Mouse (Mus musculus) lung, adult 2 months (tissue): ENCODE data around the gene Msi2. TPM values are rescaled to one million over a fixed set of nuclear protein-coding genes. Genes with fewer than 3 reads are reported as not detected.
A peak's percentile ranks its signal among the peaks of the same experiment; 100 is the strongest.

ENCODE experiments used
- DNase-seq: peaks from one replicate; pipeline ENCODE4 v3.0.0; 2022
- H3K4me1 ChIP-seq: fragments of 200-500 bp; 2 replicates; pipeline ENCODE4 v1.6.1; 2011; ENCODE audit warnings: low read length; ENCODE audit not compliant: control insufficient read depth, insufficient read depth
- H3K4me3 ChIP-seq: fragments of 200-500 bp; replicated peaks from 2 replicates; pipeline ENCODE3; 2011; ENCODE audit warnings: low read depth, mild to moderate bottlenecking, control low read depth, low read length; ENCODE audit errors: extremely low read depth
- CTCF ChIP-seq: fragments of 200-500 bp; IDR thresholded peaks from 2 replicates; pipeline ENCODE4 v1.5.1; 2011; ENCODE audit warnings: mild to moderate bottlenecking, low read length, control low read depth; ENCODE audit not compliant: insufficient read depth
- POLR2A ChIP-seq: fragments of 200-500 bp; IDR thresholded peaks from 2 replicates; pipeline ENCODE4 v1.6.1; 2011; ENCODE audit warnings: low read depth, mild to moderate bottlenecking, control low read depth, low read length, borderline replicate concordance; ENCODE audit errors: extremely low read depth
- WGBS: fragments of 180-500 bp; shearing (Covaris S2); methylation state at CpG from one replicate; pipeline ENCODE4 v1.1.7; 2018; 5-methylcytosine and 5-hydroxymethylcytosine counted together
- polyA plus RNA-seq: library from polyadenylated mRNA; depleted of rRNA; stranded (reverse); fragments of >200 nt; gene quantifications from 2 replicates; pipeline ENCODE4 v1.2.3, GENCODE M21; 2012

The Msi2 gene
- polyA plus RNA-seq, 1 experiment = 29.5 TPM

DNA sequence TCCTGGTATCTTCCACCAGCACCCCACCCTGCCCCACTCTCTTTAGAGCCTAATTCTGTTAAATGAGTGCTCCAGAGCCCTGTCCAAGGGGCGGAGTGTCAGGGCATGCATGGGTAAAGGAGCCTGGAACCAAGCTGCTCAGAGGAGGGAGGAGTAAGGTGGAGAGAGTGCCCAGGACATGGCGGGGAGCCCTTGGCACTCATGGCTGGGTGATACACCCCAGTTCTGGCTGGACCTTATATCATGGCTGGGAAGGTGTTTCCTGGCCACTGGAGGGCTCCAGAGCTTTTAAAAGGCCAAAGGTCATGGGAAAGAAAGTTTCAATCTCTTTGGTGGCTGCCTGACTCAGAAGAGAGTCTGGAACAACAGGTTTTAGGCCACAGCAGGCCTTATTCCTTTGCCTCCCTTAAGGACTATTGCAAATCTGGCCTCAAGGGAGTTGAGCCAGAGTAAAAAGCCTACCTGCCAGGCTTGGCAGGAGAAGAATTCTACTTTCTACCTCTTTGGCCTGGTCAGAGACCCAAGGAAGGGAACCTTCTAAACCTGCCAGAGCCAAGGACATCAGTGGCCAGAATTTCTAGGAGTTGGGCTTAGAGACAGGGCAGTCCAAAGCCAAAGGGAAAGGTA is 352.3 kb downstream of the Msi2 start:
- no peaks in the 10 kb centered on the region for H3K4me1 ChIP-seq
- H3K4me3 ChIP-seq = no peak overlapping the region
- WGBS = 79% methylated on average over 2 of the region's 2 CpGs
- TF ChIP-seq POLR2A (no peak), CTCF (0 out of 2 replicates have a peak, but pooled peaks have one; percentile 0)
- DNase-seq = no peak

DNA sequence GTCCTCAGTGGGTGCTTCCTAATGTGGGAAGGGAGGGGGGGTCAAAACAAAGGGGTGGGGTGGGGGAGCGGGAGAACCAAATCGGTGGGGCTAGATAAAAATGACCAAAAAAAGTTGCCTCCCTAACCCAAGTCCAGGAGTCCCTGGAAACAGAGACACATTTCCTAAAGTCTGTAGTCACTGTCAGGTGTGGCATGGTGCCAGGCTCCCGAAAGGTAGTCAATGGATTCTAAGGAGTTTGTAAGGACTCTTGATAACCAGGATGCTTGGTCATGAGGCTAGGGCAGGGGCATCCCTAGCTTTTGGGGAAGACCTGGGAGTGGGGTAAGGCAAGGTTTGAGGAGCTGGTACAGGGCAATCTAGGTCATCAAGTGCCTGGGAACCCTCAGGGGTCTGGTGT is 354.1 kb downstream of the Msi2 start:
- TF ChIP-seq POLR2A = no peak
- no peak for TF ChIP-seq CTCF
- Histone ChIP-seq H3K4me1 (no peaks in the 10 kb centered on the region), H3K4me3 (no peak overlapping the region)
- WGBS = 88% methylated on average over 3 of the region's 3 CpGs
- no peak for DNase-seq

DNA sequence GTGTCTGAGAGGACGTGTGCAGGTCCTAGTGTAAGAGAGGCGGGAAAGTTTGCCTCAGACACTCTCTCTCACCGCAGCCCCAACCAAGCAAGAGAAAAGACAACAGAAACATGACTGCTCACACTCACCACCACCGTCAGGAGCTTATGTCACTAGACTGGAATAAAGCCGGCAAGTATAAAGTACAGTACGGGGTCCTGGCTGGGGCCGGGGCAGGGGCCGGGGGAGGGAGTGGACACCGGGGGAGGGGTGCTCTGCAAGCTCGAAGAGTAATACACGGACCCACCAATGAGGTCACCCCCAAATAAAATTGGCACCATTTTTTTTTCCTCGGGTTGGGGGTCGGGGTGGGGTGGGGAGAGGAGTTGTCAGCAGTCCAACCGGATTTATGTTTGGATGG is 354.8 kb downstream of the Msi2 start:
- Histone ChIP-seq H3K4me1 (no peaks in the 10 kb centered on the region), H3K4me3 (no peak overlapping the region)
- whole genome bisulfite sequencing = 59% methylated on average over 14 of the region's 14 CpGs
- no peak for TF ChIP-seq CTCF
- TF ChIP-seq POLR2A = no peak
- DNase-seq = no peak

DNA sequence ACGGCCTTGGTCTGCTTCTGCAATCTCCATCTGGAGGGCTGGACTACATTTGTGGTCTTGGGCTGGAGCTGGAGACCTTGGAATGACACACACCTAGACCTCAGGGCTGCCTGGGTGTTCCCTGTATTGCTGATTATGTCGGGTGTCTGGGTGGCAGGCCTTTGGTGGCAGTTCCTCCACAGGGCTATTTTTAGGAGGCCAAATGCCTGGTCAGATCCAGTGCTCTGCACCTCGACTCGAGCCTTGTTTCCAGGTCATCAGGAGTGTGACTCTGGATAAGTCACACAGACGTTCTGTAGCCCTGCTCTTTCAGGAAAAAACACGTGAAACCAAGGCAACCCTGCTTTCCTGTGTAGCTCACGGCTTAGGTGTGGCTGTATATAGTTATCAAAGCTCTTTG is 358.6 kb downstream of the Msi2 start:
- peaks cover 4% of the 10 kb centered on the region; the same call in 1 of the 2 replicates for H3K4me1 ChIP-seq
- TF ChIP-seq POLR2A = no peak
- no peak for DNase-seq
- 68% methylated on average over 7 of the region's 7 CpGs for WGBS
- no peak overlapping the region for H3K4me3 ChIP-seq

DNA sequence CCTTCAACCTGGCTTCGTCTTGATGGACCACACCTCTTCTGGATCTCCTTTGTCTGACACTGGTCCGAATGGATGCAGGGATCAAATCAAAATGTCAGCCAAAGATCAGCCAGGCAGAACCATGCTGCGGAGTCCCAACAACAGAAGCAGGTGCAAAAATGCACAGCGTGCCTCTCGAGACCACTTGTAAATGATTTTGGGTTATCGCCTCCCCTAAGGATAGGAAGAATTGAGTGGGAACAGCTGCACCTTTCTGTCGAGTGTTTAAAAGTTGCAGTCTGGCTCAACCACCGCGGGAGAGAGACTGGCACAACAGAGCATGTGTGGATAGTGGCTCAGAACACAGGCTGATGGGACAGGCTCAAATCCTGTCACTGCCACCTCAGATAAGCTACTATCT is 361.0 kb downstream of the Msi2 start:
- WGBS = 47% methylated on average over 9 of the region's 9 CpGs
- TF ChIP-seq CTCF (no peak), POLR2A (no peak)
- DNase-seq = no peak
- no peak overlapping the region for H3K4me3 ChIP-seq
- peaks cover 5% of the 10 kb centered on the region; the same call in 1 of the 2 replicates for H3K4me1 ChIP-seq

DNA sequence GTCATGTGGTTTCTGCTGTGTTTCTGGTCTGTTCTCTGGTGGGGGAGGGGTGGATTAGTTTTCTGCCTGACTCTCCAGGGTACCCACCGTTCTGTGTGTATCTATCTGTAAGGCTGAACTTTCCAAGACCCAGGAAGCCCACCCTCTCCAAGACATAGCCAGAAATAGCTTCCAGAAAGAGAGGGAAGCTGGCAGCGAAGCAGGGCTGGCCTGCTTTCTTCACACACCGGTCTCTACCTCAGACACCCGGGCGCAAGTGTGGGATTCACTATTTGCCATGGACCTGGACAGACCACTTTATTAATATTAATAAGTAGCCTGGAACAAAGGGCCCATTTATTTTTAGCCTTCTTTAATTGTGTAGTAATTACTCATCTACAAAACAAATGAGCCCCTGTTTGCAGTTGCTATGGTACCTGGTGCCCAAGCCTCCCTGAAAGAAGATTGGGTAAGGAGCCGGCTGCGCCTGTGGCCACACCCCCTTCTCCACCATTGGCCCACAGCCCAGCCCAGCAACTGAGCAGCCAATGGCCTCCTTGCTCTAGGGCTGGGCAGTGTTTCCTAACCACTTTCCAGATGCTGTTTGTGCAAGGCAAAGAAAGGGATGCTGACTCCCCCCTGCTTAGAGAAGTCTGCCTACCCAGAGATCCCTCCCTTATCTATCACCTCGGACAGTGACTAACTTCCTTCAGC is 361.6 kb downstream of the Msi2 start:
- no peak overlapping the region for H3K4me3 ChIP-seq
- peak; percentile 42 for DNase-seq
- peaks cover 8% of the 10 kb centered on the region; the same call in 1 of the 2 replicates for H3K4me1 ChIP-seq
- 44% methylated on average over 8 of the region's 8 CpGs for WGBS
- TF ChIP-seq CTCF = no peak
- no peak for TF ChIP-seq POLR2A

DNA sequence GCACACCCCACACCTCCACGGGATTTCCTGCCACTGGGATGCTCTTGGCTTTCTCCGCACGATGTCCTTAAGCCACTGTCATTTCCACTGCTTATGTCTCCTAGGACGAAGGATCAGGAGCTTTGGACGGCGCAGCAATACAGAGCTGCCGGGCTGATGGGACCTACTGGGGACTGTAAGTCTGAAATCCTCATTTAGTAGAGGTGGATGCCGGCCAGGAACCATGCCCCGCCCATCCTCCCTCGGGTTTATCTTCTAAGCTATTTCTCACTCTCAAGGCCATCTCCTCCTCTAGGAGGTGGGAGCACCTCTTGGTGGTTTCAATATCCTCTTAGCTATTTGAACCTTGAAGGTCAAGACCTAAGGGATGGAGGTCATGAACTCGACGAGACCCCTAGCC is 362.3 kb downstream of the Msi2 start:
- WGBS = 63% methylated on average over 12 of the region's 12 CpGs
- Histone ChIP-seq H3K4me1 (peaks cover 8% of the 10 kb centered on the region; the same call in 1 of the 2 replicates), H3K4me3 (no peak overlapping the region)
- TF ChIP-seq POLR2A = no peak
- TF ChIP-seq CTCF = no peak
- no peak for DNase-seq

DNA sequence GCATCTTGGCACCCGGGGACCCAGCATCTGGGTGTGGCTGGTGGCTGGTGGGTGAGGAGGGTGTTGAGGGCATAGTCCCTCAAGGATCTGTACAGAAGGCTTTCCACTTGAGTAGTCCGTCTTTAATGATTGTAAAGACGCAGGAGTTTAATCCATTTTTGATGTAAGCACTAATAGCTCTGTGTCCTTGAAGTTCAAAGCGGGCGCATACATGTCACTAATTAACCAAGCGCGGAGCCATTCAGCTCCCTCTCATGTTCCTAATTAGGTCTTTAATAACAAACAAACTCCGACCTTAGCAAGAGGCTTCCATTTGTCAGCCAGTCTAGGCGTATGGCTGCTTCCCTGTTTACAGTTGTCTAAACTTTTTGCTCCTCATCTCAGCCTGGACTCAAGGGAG is 363.5 kb downstream of the Msi2 start:
- DNase-seq = no peak
- 93% methylated on average over 9 of the region's 9 CpGs for whole genome bisulfite sequencing
- TF ChIP-seq CTCF = no peak
- no peak for TF ChIP-seq POLR2A

DNA sequence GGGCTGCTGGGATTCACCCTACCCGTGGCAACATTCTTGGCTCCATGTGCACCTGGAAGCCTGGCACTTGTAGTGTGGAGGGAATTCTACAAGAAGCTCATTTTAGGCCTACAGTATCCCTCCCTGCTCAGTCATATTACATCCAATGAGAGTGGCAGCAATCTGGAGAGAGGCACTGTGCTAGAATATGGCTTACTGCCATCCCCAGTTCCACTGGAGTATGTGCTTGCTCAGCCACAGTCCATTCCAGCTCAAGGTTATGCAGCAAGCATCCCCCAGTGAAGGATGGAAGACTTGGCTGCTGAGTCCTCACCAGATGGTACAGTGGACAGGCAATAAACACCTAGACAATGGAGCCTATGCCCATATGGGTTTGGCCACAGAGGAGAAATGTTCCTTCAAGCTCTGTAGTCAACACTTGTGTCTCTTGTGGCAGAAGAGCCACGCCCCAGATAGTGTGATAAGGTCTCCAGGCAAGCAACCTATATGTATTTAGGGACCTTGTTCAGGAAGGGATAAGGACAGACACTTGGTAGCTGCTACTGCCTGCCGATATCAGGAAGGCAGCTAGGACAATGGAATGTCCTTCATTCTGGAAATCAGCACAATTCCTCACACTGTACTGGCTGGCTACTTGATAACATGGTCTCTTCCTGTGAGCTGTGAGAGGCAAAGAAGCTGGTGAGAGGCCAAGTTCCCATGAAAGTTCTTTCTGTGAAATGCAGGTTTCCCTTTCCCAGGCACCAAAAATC is 366.4 kb downstream of the Msi2 start:
- H3K4me1 ChIP-seq = peaks cover 4% of the 10 kb centered on the region; the same call in 1 of the 2 replicates
- no peak for TF ChIP-seq POLR2A
- TF ChIP-seq CTCF = no peak
- no peak overlapping the region for H3K4me3 ChIP-seq
- no peak for DNase-seq
- WGBS = 60% methylated on average over 3 of the region's 3 CpGs

More for the DNA sequence above, 363.5 kb downstream of the Msi2 start:
- Histone ChIP-seq H3K4me1 (peaks cover 8% of the 10 kb centered on the region; the same call in 1 of the 2 replicates), H3K4me3 (no peak overlapping the region)
